Mouse (Mus musculus) liver, embryonic 14.5 days (tissue): ENCODE results near the gene Chaf1b.

Experiments used
- CTCF ChIP-seq: IDR thresholded peaks from 2 replicates; pipeline ENCODE4 v1.5.1; 2016; ENCODE audit warnings: antibody characterized with exemption, low read depth, control low read depth
- EP300 ChIP-seq: IDR thresholded peaks from 2 replicates; pipeline ENCODE4 v1.6.1; 2016; ENCODE audit warnings: antibody characterized with exemption, low read depth

GRCm38 (mm10) chr16:93934588-93934987, 50.9 kb downstream of the Chaf1b start:
- no peak for TF ChIP-seq CTCF
- no peak for TF ChIP-seq EP300
